ENCODE assay signal across 15 mouse cellular contexts in genomic region chr17:73245089-73245684, GRCm38 (mm10).
A peak's percentile ranks its signal among the peaks of the same experiment; 100 is the strongest.
DNase-seq lines count a peak whose midpoint lies in the region; ATAC-seq and TF ChIP-seq lines count a peak whose summit lies in the region.
"Had no signal": no experiment of that assay in that cellular context is flagged by ENCODE, and none has a peak within 500 bp of the region (broad histone marks: within the 10 kb centered on the region; RNA-seq: fewer than 3 reads in every experiment).

No protein-coding gene starts in this region.

- 30% methylated on average over 13 of the region's 13 CpGs for WGBS in heart, embryonic 12.5 days
- WGBS in kidney, embryonic 14.5 days: 68% methylated on average over 13 of the region's 13 CpGs
- 40% methylated on average over 13 of the region's 13 CpGs for WGBS in liver, embryonic 14.5 days (ENCODE audit: insufficient replicate concordance)
- WGBS in midbrain, postnatal 0 days: 65% methylated on average over 13 of the region's 13 CpGs

- H3K4me3 ChIP-seq in heart, embryonic 12.5 days: no peak overlapping the region
- H3K4me3 ChIP-seq in kidney, embryonic 14.5 days (ENCODE audit: low read length): no peak overlapping the region
- H3K4me3 ChIP-seq in liver, embryonic 14.5 days (ENCODE audit: insufficient read depth in 1 of 2, low read depth in 2 of 2, low read length in 2 of 2): no peak overlapping the region
- no peak overlapping the region for H3K4me3 ChIP-seq in midbrain, postnatal 0 days (ENCODE audit: low read depth, low read length)
- H3K4me3 ChIP-seq in left cerebral cortex, adult 2 months: no peak overlapping the region
- H3K4me3 ChIP-seq: embryonic facial prominence, embryonic 15.5 days; forebrain, embryonic 12.5 days had no signal

- no peak overlapping the region for H3K9ac ChIP-seq in heart, embryonic 12.5 days
- H3K9ac ChIP-seq in kidney, embryonic 14.5 days (ENCODE audit: low read depth, low read length): no peak overlapping the region
- no peak overlapping the region for H3K9ac ChIP-seq in liver, embryonic 14.5 days (replicated peaks)
- no peak overlapping the region for H3K9ac ChIP-seq in midbrain, postnatal 0 days (replicated peaks; ENCODE audit: low read length, poor library complexity, severe bottlenecking)
- H3K9ac ChIP-seq: embryonic facial prominence, embryonic 15.5 days; forebrain, embryonic 12.5 days had no signal

- TF ChIP-seq EP300 in liver, embryonic 14.5 days (IDR thresholded peaks at IDR 0.05; ENCODE audit: low read depth): peak; percentile 53

- no peak overlapping the region for H3K4me2 ChIP-seq in heart, embryonic 12.5 days
- no peak overlapping the region for H3K4me2 ChIP-seq in kidney, embryonic 14.5 days (replicated peaks; ENCODE audit: low read depth, low read length)
- H3K4me2 ChIP-seq in liver, embryonic 14.5 days (ENCODE audit: low read depth): no peak overlapping the region
- no peak overlapping the region for H3K4me2 ChIP-seq in midbrain, postnatal 0 days (ENCODE audit: low read depth, low read length, poor library complexity, severe bottlenecking)
- H3K4me2 ChIP-seq: embryonic facial prominence, embryonic 15.5 days; forebrain, embryonic 12.5 days had no signal

- H3K27me3 ChIP-seq in heart, embryonic 12.5 days (replicated peaks): no peaks in the 10 kb centered on the region
- no peaks in the 10 kb centered on the region for H3K27me3 ChIP-seq in kidney, embryonic 14.5 days (ENCODE audit: control insufficient read depth, insufficient read depth, low read length)
- no peaks in the 10 kb centered on the region for H3K27me3 ChIP-seq in liver, embryonic 14.5 days (ENCODE audit: control insufficient read depth, insufficient read depth, low read length)
- H3K27me3 ChIP-seq in midbrain, postnatal 0 days (ENCODE audit: insufficient read depth, low read length): no peaks in the 10 kb centered on the region
- H3K27me3 ChIP-seq: embryonic facial prominence, embryonic 15.5 days; forebrain, embryonic 12.5 days had no signal

- H3K9me3 ChIP-seq in heart, embryonic 12.5 days (replicated peaks): no peaks in the 10 kb centered on the region
- H3K9me3 ChIP-seq in kidney, embryonic 14.5 days (ENCODE audit: control insufficient read depth, low read length): no peaks in the 10 kb centered on the region
- H3K9me3 ChIP-seq in liver, embryonic 14.5 days (ENCODE audit: control insufficient read depth, low read length): no peaks in the 10 kb centered on the region
- H3K9me3 ChIP-seq in midbrain, postnatal 0 days (ENCODE audit: low read length): no peaks in the 10 kb centered on the region
- H3K9me3 ChIP-seq: embryonic facial prominence, embryonic 15.5 days; forebrain, embryonic 12.5 days had no signal

- TF ChIP-seq CTCF in liver, embryonic 14.5 days (IDR thresholded peaks at IDR 0.05; ENCODE audit: low read depth): peak; percentile 15; the same call in 1 of the 2 replicates
- TF ChIP-seq CTCF in midbrain, postnatal 0 days (IDR thresholded peaks at IDR 0.05): 0 out of 2 replicates have a peak, but pooled peaks have one; percentile 3
- TF ChIP-seq CTCF in left cerebral cortex, adult 2 months (IDR thresholded peaks at IDR 0.05): no peak

- peak; percentile 63 for ATAC-seq in heart, embryonic 12.5 days (ENCODE audit: insufficient number of reproducible peaks, low FRiP score)
- ATAC-seq in kidney, embryonic 14.5 days (ENCODE audit: low FRiP score, low TSS enrichment): 0 out of 2 replicates have a peak, but pooled peaks have one; percentile 43
- ATAC-seq in liver, embryonic 14.5 days (ENCODE audit: insufficient read depth): peak; percentile 65; the same call in 1 of the 2 replicates
- ATAC-seq in midbrain, postnatal 0 days (ENCODE audit: low FRiP score): no peak
- ATAC-seq: hindbrain, postnatal 0 days had no signal

- intact Hi-C loops in heart, postnatal 14 days (cut with DNase I): no loop called here
- intact Hi-C loops in left cerebral cortex, adult 2 months (cut with DNase I): no loop called here

- H3K36me3 ChIP-seq in heart, embryonic 12.5 days: 0 out of 2 replicates have a peak, but pooled peaks cover 2% of the 10 kb centered on the region
- H3K36me3 ChIP-seq in kidney, embryonic 14.5 days (ENCODE audit: control insufficient read depth, insufficient read depth, low read length): no peaks in the 10 kb centered on the region
- no peaks in the 10 kb centered on the region for H3K36me3 ChIP-seq in liver, embryonic 14.5 days (replicated peaks; ENCODE audit: control insufficient read depth, insufficient read depth, low read depth)
- H3K36me3 ChIP-seq in midbrain, postnatal 0 days (ENCODE audit: insufficient read depth, low read length): no peaks in the 10 kb centered on the region; the same call in 1 of the 2 replicates
- H3K36me3 ChIP-seq: forebrain, embryonic 12.5 days had no signal

- H3K27ac ChIP-seq in heart, embryonic 12.5 days (ENCODE audit: poor library complexity, severe bottlenecking): peak overlapping the region; percentile 56
- no peak overlapping the region for H3K27ac ChIP-seq in kidney, embryonic 14.5 days (ENCODE audit: low read depth, low read length)
- H3K27ac ChIP-seq in liver, embryonic 14.5 days: no peak overlapping the region
- no peak overlapping the region for H3K27ac ChIP-seq in midbrain, postnatal 0 days (ENCODE audit: low read depth, low read length)
- no peak overlapping the region for H3K27ac ChIP-seq in left cerebral cortex, adult 2 months
- H3K27ac ChIP-seq: embryonic facial prominence, embryonic 15.5 days; forebrain, embryonic 12.5 days; hindbrain, postnatal 0 days; kidney, postnatal 0 days had no signal

- peaks cover 42% of the 10 kb centered on the region for H3K4me1 ChIP-seq in heart, embryonic 12.5 days (replicated peaks)
- no peaks in the 10 kb centered on the region for H3K4me1 ChIP-seq in kidney, embryonic 14.5 days (ENCODE audit: control insufficient read depth, insufficient read depth, low read length)
- H3K4me1 ChIP-seq in liver, embryonic 14.5 days (replicated peaks; ENCODE audit: control insufficient read depth in 2 of 2, insufficient read depth in 2 of 2, low read length in 1 of 2): peaks cover 0 to 8% of the 10 kb centered on the region in 2 experiments; a peak in 2 of 4 replicates
- H3K4me1 ChIP-seq in midbrain, postnatal 0 days (ENCODE audit: insufficient read depth, low read length): no peaks in the 10 kb centered on the region
- H3K4me1 ChIP-seq: embryonic facial prominence, embryonic 15.5 days had no signal

- DNase-seq in heart, postnatal 14 days: no peak
- DNase-seq in kidney, adult 8-10 months: no peak
- no peak for DNase-seq in liver, embryonic 14.5 days (ENCODE audit: low read depth in 3 of 3, low spot score in 3 of 3)
- no peak for DNase-seq in midbrain, postnatal 0 days (ENCODE audit: low spot score)
- DNase-seq in left cerebral cortex, adult 2 months (ENCODE audit: extremely low spot score in 1 of 2, low spot score in 2 of 2): no peak
- no peak for DNase-seq in adipocyte (ENCODE audit: low spot score)
- DNase-seq: cerebellum, adult 2 months; lung, adult 18-20 months; thymus, postnatal 4 days had no signal
